Comparison of ENCODE assay signal across 16 mouse cellular contexts in genomic region chr9:7797542-7797941, GRCm38 (mm10).
"Had no signal": no experiment of that assay in that cellular context is flagged by ENCODE, and none has a peak within 500 bp of the region (broad histone marks: within the 10 kb centered on the region; RNA-seq: fewer than 3 reads in every experiment).

No protein-coding gene starts in this region.

- H3K4me3 ChIP-seq: midbrain, embryonic 10.5 days; midbrain, embryonic 12.5 days; myocyte; neural tube, embryonic 13.5 days; neural tube, embryonic 15.5 days; stomach, embryonic 15.5 days had no signal

- DNase-seq: lung, adult 18-20 months; lung, embryonic 14.5 days; lung, postnatal 10 days; lung, postnatal 4 days; midbrain, embryonic 14.5 days; right cerebral cortex, postnatal 14 days; thymus, adult 2 months; thymus, postnatal 25 days; thymus, postnatal 4 days had no signal

- H3K27me3 ChIP-seq: midbrain, embryonic 12.5 days; neural tube, embryonic 13.5 days; neural tube, embryonic 15.5 days; stomach, embryonic 15.5 days had no signal

- H3K4me1 ChIP-seq: midbrain, embryonic 10.5 days; midbrain, embryonic 12.5 days; neural tube, embryonic 13.5 days; neural tube, embryonic 15.5 days; stomach, embryonic 15.5 days had no signal

- H3K27ac ChIP-seq: midbrain, embryonic 10.5 days; midbrain, embryonic 12.5 days; neural tube, embryonic 13.5 days; neural tube, embryonic 15.5 days; stomach, embryonic 15.5 days; stomach, postnatal 0 days had no signal

- H3K9me3 ChIP-seq: midbrain, embryonic 10.5 days; midbrain, embryonic 12.5 days; neural tube, embryonic 13.5 days; neural tube, embryonic 15.5 days; stomach, embryonic 15.5 days had no signal

- H3K9ac ChIP-seq: lung, embryonic 14.5 days; midbrain, embryonic 12.5 days; neural tube, embryonic 13.5 days; neural tube, embryonic 15.5 days; stomach, embryonic 15.5 days had no signal
